Mouse (Mus musculus): ENCODE measurements at regions not wholly inside any gene's neighbourhood (a gene's known extent, or its start where the extent isn't known, plus 50 kb on each side); places are given as distances from the start of the nearest gene placed in this dataset.

- no peaks in the 10 kb centered on the region for H3K9me3 ChIP-seq (ENCODE audit: control insufficient read depth, insufficient read depth, low read depth, low read length)
- no peak for DNase-seq (ENCODE audit: low read depth, low spot score)
- no peaks in the 10 kb centered on the region for H3K36me3 ChIP-seq (ENCODE audit: control insufficient read depth, insufficient read depth, low read length, poor library complexity, severe bottlenecking)
- no peak for TF ChIP-seq ZNF384 (IDR thresholded peaks at IDR 0.05; ENCODE audit: low read depth, low read length)
- no peak for TF ChIP-seq CHD2 (IDR thresholded peaks at IDR 0.05; ENCODE audit: low read depth, low read length)
- TF ChIP-seq ZC3H11A (IDR thresholded peaks at IDR 0.05; ENCODE audit: borderline replicate concordance, low read depth, low read length): no peak
- no peak for TF ChIP-seq HCFC1 (IDR thresholded peaks at IDR 0.05; ENCODE audit: borderline replicate concordance, insufficient read depth, low read length)
- TF ChIP-seq MAFK (IDR thresholded peaks at IDR 0.05; ENCODE audit: insufficient read depth, low read depth, low read length): no peak
- H3K9ac ChIP-seq (ENCODE audit: insufficient read depth, low read depth, low read length, poor library complexity, severe bottlenecking): no peak overlapping the region
- H3K27ac ChIP-seq (ENCODE audit: insufficient read depth, low read depth, low read length, poor library complexity, severe bottlenecking): no peak overlapping the region
- in situ Hi-C loops (cut with MboI; ENCODE audit: low sequenced_read_pairs in 2 of 2, unreplicated experiment in 2 of 2): no loop called here
- H3K4me3 ChIP-seq (ENCODE audit: insufficient read depth in 1 of 2, low read depth in 1 of 2, low read length in 2 of 2, poor library complexity in 1 of 2, severe bottlenecking in 1 of 2): no peak overlapping the region
- H3K4me1 ChIP-seq (ENCODE audit: control insufficient read depth in 2 of 2, insufficient read depth in 2 of 2, low read length in 2 of 2, poor library complexity in 1 of 2): no peaks in the 10 kb centered on the region
Observed at GRCm38 (mm10) chr14:111330570-111330969, 344.3 kb upstream of the Slitrk5 start.

DNA sequence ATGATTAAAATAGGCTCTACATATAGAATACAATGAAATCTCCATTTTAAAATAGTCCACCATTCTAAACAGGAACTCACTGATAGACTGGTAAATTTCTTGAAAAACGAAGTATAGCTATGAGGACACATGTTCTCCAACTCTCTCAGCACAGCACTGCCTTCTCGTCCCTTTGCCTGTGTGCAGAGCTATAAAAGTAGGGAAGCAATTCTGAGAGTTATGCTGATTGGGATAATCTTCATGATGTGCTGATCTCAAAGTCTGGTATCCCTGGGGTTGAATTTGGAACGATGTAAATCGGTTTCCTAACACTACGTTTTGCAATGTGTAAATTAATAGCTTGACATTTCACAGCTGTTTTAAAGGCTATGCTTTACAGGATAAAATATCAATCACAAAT is 321.4 kb upstream of the Slitrk5 start:
- TF ChIP-seq ZC3H11A (IDR thresholded peaks at IDR 0.05; ENCODE audit: borderline replicate concordance, low read depth, low read length) (no peak), ZNF384 (IDR thresholded peaks at IDR 0.05; ENCODE audit: low read depth, low read length) (no peak), MAFK (IDR thresholded peaks at IDR 0.05; ENCODE audit: insufficient read depth, low read depth, low read length) (no peak), HCFC1 (IDR thresholded peaks at IDR 0.05; ENCODE audit: borderline replicate concordance, insufficient read depth, low read length) (no peak), CHD2 (IDR thresholded peaks at IDR 0.05; ENCODE audit: low read depth, low read length) (no peak)
- in situ Hi-C loops (cut with MboI; ENCODE audit: low sequenced_read_pairs in 2 of 2, unreplicated experiment in 2 of 2): no loop called here

GRCm38 (mm10) chr14:111396803-111397202 is 278.1 kb upstream of the Slitrk5 start:
- no peak overlapping the region for H3K27ac ChIP-seq (ENCODE audit: insufficient read depth, low read depth, low read length, poor library complexity, severe bottlenecking)
- no peak for DNase-seq (ENCODE audit: low read depth, low spot score)
- no peaks in the 10 kb centered on the region for H3K36me3 ChIP-seq (ENCODE audit: control insufficient read depth, insufficient read depth, low read length, poor library complexity, severe bottlenecking)
- TF ChIP-seq HCFC1 (IDR thresholded peaks at IDR 0.05; ENCODE audit: borderline replicate concordance, insufficient read depth, low read length) (no peak), MAFK (IDR thresholded peaks at IDR 0.05; ENCODE audit: insufficient read depth, low read depth, low read length) (no peak), CHD2 (IDR thresholded peaks at IDR 0.05; ENCODE audit: low read depth, low read length) (no peak), ZNF384 (IDR thresholded peaks at IDR 0.05; ENCODE audit: low read depth, low read length) (no peak), ZC3H11A (IDR thresholded peaks at IDR 0.05; ENCODE audit: borderline replicate concordance, low read depth, low read length) (no peak)
- in situ Hi-C loops (cut with MboI; ENCODE audit: low sequenced_read_pairs in 2 of 2, unreplicated experiment in 2 of 2): no loop called here
- H3K9ac ChIP-seq (ENCODE audit: insufficient read depth, low read depth, low read length, poor library complexity, severe bottlenecking): no peak overlapping the region
- H3K9me3 ChIP-seq (ENCODE audit: control insufficient read depth, insufficient read depth, low read depth, low read length): no peaks in the 10 kb centered on the region
- H3K4me1 ChIP-seq (ENCODE audit: control insufficient read depth in 2 of 2, insufficient read depth in 2 of 2, low read length in 2 of 2, poor library complexity in 1 of 2): no peaks in the 10 kb centered on the region
- no peak overlapping the region for H3K4me3 ChIP-seq (ENCODE audit: insufficient read depth in 1 of 2, low read depth in 1 of 2, low read length in 2 of 2, poor library complexity in 1 of 2, severe bottlenecking in 1 of 2)

More for the DNA sequence above, 321.4 kb upstream of the Slitrk5 start:
- no peaks in the 10 kb centered on the region for H3K36me3 ChIP-seq (ENCODE audit: control insufficient read depth, insufficient read depth, low read length, poor library complexity, severe bottlenecking)
- no peaks in the 10 kb centered on the region for H3K4me1 ChIP-seq (ENCODE audit: control insufficient read depth in 2 of 2, insufficient read depth in 2 of 2, low read length in 2 of 2, poor library complexity in 1 of 2)
- no peak overlapping the region for H3K27ac ChIP-seq (ENCODE audit: insufficient read depth, low read depth, low read length, poor library complexity, severe bottlenecking)
- no peaks in the 10 kb centered on the region for H3K9me3 ChIP-seq (ENCODE audit: control insufficient read depth, insufficient read depth, low read depth, low read length)
- DNase-seq (ENCODE audit: low read depth, low spot score): no peak
- no peak overlapping the region for H3K9ac ChIP-seq (ENCODE audit: insufficient read depth, low read depth, low read length, poor library complexity, severe bottlenecking)
- H3K4me3 ChIP-seq (ENCODE audit: insufficient read depth in 1 of 2, low read depth in 1 of 2, low read length in 2 of 2, poor library complexity in 1 of 2, severe bottlenecking in 1 of 2): no peak overlapping the region

DNA sequence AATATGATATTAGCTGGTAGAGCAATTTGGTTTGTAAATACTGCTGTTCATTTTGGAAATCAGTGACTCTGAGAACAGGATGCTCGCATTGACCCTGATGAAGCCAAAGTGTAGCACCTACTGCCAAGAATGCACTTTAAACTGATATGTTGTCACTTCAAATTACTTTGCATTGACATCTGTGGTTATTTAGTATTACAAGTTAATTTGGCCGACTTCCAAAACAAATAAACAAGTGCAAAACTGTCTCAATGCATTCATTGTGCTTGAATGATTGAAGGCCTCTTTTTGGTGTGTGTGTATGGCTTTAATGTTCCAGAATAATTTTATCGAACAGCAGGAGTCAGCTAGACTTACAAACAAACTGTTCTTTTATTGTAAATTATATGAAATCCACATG is 274.1 kb upstream of the Slitrk5 start:
- TF ChIP-seq HCFC1 (IDR thresholded peaks at IDR 0.05; ENCODE audit: borderline replicate concordance, insufficient read depth, low read length) (no peak), ZNF384 (IDR thresholded peaks at IDR 0.05; ENCODE audit: low read depth, low read length) (no peak), CHD2 (IDR thresholded peaks at IDR 0.05; ENCODE audit: low read depth, low read length) (no peak), ZC3H11A (IDR thresholded peaks at IDR 0.05; ENCODE audit: borderline replicate concordance, low read depth, low read length) (no peak), MAFK (IDR thresholded peaks at IDR 0.05; ENCODE audit: insufficient read depth, low read depth, low read length) (no peak)
- in situ Hi-C loops (cut with MboI; ENCODE audit: low sequenced_read_pairs in 2 of 2, unreplicated experiment in 2 of 2): no loop called here

DNA sequence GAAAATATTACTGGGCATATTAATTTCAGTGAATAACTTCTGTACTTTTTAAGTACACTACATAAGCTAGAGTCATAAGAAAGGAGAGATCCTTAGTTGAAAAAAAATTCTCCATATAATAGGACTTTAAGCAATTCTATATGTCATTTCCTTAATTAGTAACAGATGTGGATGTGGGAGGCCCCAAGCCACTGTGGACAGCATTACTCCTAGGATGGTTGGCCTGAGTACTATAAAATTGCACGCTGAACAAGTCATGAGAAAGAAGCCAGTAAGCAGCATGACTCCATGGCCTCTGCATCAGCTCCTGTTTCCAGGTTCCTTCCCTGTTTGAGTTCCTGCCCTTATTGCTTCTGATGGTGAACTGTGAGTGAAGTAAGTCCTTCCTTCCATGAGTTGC is 272.4 kb upstream of the Slitrk5 start:
- H3K4me1 ChIP-seq (ENCODE audit: control insufficient read depth in 2 of 2, insufficient read depth in 2 of 2, low read length in 2 of 2, poor library complexity in 1 of 2): no peaks in the 10 kb centered on the region
- no peaks in the 10 kb centered on the region for H3K36me3 ChIP-seq (ENCODE audit: control insufficient read depth, insufficient read depth, low read length, poor library complexity, severe bottlenecking)
- H3K4me3 ChIP-seq (ENCODE audit: insufficient read depth in 1 of 2, low read depth in 1 of 2, low read length in 2 of 2, poor library complexity in 1 of 2, severe bottlenecking in 1 of 2): no peak overlapping the region
- H3K9ac ChIP-seq (ENCODE audit: insufficient read depth, low read depth, low read length, poor library complexity, severe bottlenecking): no peak overlapping the region
- H3K27ac ChIP-seq (ENCODE audit: insufficient read depth, low read depth, low read length, poor library complexity, severe bottlenecking): no peak overlapping the region
- DNase-seq (ENCODE audit: low read depth, low spot score): no peak
- TF ChIP-seq ZNF384 (IDR thresholded peaks at IDR 0.05; ENCODE audit: low read depth, low read length) (no peak), CHD2 (IDR thresholded peaks at IDR 0.05; ENCODE audit: low read depth, low read length) (no peak), ZC3H11A (IDR thresholded peaks at IDR 0.05; ENCODE audit: borderline replicate concordance, low read depth, low read length) (no peak), HCFC1 (IDR thresholded peaks at IDR 0.05; ENCODE audit: borderline replicate concordance, insufficient read depth, low read length) (no peak), MAFK (IDR thresholded peaks at IDR 0.05; ENCODE audit: insufficient read depth, low read depth, low read length) (no peak)
- in situ Hi-C loops (cut with MboI; ENCODE audit: low sequenced_read_pairs in 2 of 2, unreplicated experiment in 2 of 2): no loop called here
- H3K9me3 ChIP-seq (ENCODE audit: control insufficient read depth, insufficient read depth, low read depth, low read length): no peaks in the 10 kb centered on the region

More for the DNA sequence above, 274.1 kb upstream of the Slitrk5 start:
- no peaks in the 10 kb centered on the region for H3K9me3 ChIP-seq (ENCODE audit: control insufficient read depth, insufficient read depth, low read depth, low read length)
- H3K9ac ChIP-seq (ENCODE audit: insufficient read depth, low read depth, low read length, poor library complexity, severe bottlenecking): no peak overlapping the region
- DNase-seq (ENCODE audit: low read depth, low spot score): no peak
- no peaks in the 10 kb centered on the region for H3K4me1 ChIP-seq (ENCODE audit: control insufficient read depth in 2 of 2, insufficient read depth in 2 of 2, low read length in 2 of 2, poor library complexity in 1 of 2)
- H3K36me3 ChIP-seq (ENCODE audit: control insufficient read depth, insufficient read depth, low read length, poor library complexity, severe bottlenecking): no peaks in the 10 kb centered on the region
- H3K4me3 ChIP-seq (ENCODE audit: insufficient read depth in 1 of 2, low read depth in 1 of 2, low read length in 2 of 2, poor library complexity in 1 of 2, severe bottlenecking in 1 of 2): no peak overlapping the region
- H3K27ac ChIP-seq (ENCODE audit: insufficient read depth, low read depth, low read length, poor library complexity, severe bottlenecking): no peak overlapping the region

Measured in ES-E14 (cell line).